Mouse (Mus musculus) heart, postnatal 25 days (tissue): ENCODE results near the gene Atg7. TPM values are rescaled to one million over a fixed set of nuclear protein-coding genes. Genes with fewer than 3 reads are reported as not detected.
"Not testable (repeated sequence)": the region's sequence is repeated elsewhere in the genome, so short reads cannot be mapped to it uniquely, and the experiment has no call there.

Experiments used
- DNase-seq: peaks from one replicate; pipeline ENCODE4 v3.0.0; 2022; ENCODE audit warnings: low spot score
- intact Hi-C: fragments of 180-260 bp; cut with DNase I; formaldehyde crosslinking; loops from one replicate; pipeline ENCODE4 v1.15.1; 2025
- total RNA-seq, 2 experiments: library from RNA; stranded (reverse); gene quantifications; 2 replicates each; pipeline ENCODE4 v1.2.3; 2021

Atg7 gene
- 10 to 100 TPM in 1 of 2 experiments, 1 to 10 TPM in 1; 9.5 to 10.8 TPM for total RNA-seq

DNA sequence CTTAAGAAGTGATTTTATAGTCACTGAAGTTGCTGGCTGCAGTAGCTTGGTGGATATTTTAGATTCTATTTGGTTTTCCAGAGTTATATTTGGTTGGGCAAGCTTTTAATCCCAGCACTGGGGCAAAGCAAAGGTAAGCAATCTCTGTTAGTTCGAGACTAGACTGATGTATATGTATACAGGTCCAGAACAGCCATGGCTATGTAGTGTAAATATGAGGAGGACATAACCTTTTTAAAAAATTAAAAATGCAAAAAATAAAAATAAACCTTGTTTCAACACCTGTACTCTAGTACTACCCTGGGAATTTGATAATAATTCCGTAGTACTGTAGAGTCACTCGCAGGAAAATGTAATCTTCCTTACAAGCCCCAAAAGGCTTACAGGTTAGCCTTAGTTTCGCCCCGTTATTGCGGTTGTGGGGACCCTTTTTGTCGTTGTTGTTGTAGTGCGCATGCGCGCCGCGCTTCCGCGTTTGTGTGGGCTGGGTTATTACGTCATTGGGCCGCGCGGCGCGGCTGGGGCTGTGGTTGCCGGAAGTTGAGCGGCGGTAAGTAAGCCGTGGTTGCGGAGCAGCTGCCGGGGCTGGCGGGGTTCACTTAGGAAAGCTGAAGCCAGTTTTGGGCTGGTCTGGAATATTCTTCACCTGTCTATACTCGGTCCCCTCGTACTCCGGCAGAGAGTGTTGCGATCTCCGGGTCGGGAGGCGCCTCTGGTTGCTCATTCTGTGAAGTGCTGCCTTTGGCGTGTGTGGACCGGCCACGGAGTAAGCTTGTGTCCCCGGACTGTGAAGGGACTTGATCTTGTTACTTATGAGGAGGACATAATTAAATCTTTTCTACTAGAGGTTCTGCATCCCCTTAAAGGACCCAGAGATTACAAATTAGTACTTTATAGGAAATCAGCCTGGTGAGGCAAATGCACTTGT is at the start of gene Atg7:
Gene Atg7, plus strand, starts transcription at position 497 of the 928 bp plus-strand sequence.
- DNase-seq = peak; percentile 82
- intact Hi-C loops = no loop called here

GRCm38 (mm10) chr6:114614076-114614475 is 28.8 kb upstream of the Atg7 start:
- DNase-seq, intact Hi-C loops: not testable (repeated sequence)

DNA sequence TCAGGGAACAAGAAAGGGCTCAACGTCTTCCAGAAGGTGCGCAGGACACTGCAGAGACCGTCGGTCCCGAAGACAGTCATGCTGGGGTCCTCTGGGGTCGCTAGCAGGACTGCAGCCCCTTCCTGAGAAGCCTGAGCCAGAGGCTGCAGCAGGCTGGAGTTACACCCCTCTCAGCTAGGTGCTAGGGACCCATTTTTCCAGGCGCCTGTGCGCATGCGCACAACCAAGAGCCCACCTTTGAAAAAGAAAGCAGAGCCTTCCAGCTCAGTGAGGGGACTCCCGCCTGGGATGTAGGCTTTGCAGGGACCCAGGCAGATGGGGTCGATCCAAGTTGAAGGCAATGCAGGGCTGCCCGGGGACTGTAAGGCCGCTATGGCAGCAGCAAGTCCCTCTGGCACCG is 9.0 kb upstream of the Atg7 start:
- DNase-seq, intact Hi-C loops: not testable (repeated sequence)

GRCm38 (mm10) chr6:114643716-114644115 is 819 bp downstream of the Atg7 start:
- intact Hi-C loops = no loop called here
- no peak for DNase-seq

- DNase-seq = no peak
- intact Hi-C loops = no loop called here
Observed at GRCm38 (mm10) chr6:114644531-114644930, 1.6 kb downstream of the Atg7 start.

DNA sequence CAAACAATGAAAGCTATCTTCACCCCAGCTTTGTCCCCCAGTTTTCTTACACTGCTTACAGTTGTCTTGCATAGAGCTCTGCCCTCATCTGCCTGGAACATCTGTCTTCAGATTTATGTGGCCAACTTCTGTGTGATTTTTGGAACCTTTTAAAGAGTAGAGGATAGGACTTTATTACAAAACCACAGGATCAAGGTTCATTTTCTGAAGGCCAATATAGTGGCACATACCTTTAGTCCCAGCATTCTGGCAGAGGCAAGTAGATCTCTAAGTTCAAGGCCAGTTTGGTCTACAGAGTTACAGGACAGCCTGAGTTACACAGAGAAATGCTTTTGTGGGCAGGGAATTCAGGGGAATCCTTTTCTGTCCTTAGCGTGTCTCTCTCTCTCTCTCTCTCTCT is 3.3 kb downstream of the Atg7 start:
- intact Hi-C loops = no loop called here

DNA sequence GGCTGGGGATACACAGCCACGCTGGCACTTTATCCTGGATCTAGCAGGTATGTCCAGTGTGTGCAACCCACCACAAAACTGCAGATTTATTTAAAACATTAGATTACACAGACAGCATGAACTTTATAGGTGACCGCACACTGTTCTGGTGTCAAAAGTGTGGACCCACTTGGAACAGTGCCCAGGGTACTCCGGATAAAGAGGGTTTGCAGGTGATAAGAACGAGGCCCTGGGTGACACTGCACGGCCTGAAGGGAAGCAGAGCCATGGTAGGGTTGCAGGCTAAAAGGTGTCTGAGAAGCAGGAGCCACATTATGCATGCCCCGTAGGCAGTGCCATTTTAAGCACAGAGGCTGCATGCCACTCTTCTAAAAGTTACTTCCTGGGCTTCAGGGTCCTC is 4.1 kb downstream of the Atg7 start:
- intact Hi-C loops = no loop called here
- DNase-seq = no peak

More for the DNA sequence above, 3.3 kb downstream of the Atg7 start:
- DNase-seq = no peak

- DNase-seq = no peak
- intact Hi-C loops = no loop called here
Observed at GRCm38 (mm10) chr6:114648352-114649030, 5.6 kb downstream of the Atg7 start.

- intact Hi-C loops = no loop called here
- DNase-seq = no peak
Observed at GRCm38 (mm10) chr6:114652209-114652608, 9.3 kb downstream of the Atg7 start.

DNA sequence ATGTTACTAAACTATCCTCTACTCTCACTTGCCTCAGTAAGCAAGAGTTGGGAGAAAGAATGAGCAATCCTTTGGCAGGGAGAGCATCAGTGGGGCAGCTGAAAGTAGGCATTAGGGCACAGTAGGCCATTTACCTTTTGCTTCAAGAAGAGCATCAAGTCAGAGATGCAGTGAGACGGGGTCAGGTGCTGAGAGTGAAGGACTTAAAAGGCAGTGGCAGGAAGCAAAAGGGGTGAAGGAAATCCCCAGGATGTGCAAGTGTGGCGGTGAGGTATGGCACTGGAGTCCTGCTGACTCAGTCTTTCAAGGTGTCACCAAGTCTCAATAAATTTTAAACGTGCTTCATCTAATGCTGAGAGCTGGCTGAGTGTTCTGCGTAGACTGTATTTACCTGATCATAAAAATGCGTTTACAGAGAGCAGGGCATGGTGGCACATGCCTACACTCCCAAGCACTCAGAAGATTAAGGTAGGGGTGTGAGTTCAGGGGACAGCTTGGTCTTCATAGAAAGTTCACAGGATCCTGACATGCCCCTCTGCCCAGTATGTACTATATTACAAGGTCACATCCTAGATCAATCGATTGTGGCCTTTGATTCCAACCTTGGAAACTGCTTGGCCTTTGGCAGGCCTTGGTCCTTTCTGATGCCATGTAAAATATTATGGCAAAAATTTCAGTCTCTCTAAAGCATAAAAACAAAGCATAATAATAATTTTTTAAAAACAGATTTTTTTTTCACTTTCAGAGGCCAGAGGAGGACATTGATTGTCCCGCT is 14.1 kb downstream of the Atg7 start:
- DNase-seq = no peak
- intact Hi-C loops = no loop called here

DNA sequence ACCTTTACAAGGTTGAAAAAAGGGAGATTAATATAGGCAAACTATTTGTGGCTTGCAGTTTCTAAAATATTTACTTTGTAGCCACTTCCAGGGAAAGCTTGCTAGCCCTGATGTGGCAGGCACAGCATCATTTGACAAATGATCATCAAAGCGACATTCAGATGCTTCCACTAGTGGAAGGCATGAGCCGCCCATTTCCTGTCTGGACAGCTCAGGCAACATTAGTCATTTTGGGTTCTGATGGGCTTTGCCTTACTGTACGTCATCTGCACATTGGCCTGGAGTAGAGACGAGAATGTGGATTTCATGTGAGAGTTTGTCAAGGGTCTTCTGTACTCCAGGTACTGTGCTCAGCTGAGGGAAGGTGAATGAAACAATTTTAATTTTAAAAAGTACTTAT is 14.9 kb downstream of the Atg7 start:
- DNase-seq = no peak
- intact Hi-C loops = no loop called here

GRCm38 (mm10) chr6:114659278-114659991 is 16.5 kb downstream of the Atg7 start:
- intact Hi-C loops = no loop called here
- no peak for DNase-seq

DNA sequence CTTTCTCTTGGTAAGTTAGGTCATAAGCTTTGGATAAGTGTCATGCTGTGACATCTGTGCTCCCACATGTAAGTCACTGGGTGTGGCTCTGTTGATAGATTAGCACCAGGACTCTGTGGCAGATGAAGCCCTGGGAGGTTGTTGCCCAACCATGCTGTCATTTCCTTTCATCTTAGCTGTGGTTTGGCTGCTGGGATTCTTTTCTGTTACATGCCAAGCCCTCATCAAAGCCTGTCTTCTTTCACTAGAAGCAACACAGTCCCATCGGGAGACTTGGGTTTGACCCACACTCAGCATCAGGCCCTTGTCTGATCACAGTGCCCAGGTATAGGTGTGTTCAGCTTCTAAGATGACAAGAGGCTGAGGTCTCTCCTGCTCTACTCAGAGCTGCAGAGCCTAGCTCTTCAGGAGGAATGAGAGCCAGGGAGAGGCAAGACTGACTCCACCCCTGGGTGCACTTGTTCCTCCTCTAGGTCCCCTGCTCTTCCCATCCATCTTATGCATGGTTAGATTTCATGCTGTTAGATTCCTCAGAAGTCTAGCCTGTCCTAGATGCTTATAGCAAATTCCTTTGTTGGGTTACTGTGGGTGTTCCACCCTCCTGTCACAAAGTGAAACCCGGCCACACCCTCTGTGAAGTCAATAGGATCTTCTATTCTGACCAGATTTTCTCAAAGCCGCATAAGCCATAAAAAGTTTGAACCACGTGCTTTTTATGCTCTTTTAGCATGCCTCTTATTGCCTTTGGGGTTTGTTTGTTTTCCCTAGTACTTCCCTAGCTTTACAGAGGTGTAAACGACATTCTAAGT is 17.3 kb downstream of the Atg7 start:
- DNase-seq = no peak
- intact Hi-C loops = no loop called here

DNA sequence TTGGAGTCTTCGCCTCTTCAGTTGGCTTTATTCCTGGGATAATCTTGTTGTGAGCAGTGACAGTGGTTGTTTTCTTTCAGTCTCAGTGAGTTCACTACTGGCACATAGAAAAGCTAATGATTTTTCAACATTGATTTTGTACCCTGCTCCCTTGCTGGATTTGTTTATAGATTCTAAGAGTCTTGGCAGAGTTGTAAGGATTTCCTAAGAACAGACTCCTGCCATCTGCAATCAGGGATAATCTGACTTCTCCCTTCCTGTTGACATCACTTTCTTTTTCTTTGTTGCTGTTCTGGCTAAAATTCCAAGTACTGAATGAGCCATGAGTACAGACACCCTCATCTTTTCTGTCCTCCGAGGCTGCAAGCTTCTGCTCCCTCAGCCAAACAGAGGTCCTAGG is 20.8 kb downstream of the Atg7 start:
- intact Hi-C loops = no loop called here
- DNase-seq = no peak

DNA sequence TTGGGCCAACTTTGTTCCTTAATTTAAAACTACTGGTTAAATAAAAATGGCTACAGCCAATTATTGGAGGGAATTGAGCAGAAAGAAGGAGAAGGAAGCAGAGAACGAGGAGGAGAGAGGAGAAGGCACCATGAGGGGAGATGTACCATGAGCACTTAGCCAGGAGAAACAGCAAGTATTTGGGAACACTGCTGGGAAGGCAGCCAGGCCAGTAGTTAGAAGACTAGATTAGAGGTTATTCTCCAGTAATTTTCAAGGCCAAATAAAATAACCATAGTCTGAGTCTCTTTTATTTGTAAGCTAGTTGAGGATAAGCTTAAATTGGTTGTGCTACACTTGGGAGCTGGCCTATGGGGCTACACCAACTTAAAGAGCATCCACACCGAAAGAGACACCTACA is 21.8 kb downstream of the Atg7 start:
- DNase-seq = no peak
- intact Hi-C loops = no loop called here

- DNase-seq = no peak
- intact Hi-C loops = no loop called here
Observed at GRCm38 (mm10) chr6:114667518-114667917, 24.6 kb downstream of the Atg7 start.

DNA sequence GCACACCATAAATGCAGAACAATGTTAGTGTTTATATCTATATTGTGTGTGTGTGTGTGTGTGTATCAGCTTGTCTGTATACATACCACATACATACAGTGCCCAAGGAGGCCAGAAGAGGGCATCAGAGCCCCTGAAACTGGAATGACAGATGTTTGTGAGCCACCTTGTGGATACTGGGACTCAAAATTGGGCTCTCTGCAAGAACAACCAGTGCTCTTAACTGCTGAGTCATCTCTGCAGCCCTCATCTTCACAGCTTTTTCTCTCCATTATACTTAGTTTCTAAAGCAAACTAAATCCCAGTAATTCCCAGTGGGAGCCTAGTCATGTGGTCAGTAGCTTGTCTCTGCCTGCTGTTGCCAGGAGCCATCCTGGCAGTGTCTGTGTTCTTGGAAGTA is 31.9 kb downstream of the Atg7 start:
- intact Hi-C loops = no loop called here
- DNase-seq = no peak

GRCm38 (mm10) chr6:114676091-114676490 is 33.2 kb downstream of the Atg7 start:
- intact Hi-C loops = no loop called here
- no peak for DNase-seq

- intact Hi-C loops = no loop called here
- no peak for DNase-seq
Observed at GRCm38 (mm10) chr6:114682092-114682711, 39.3 kb downstream of the Atg7 start.
